Mouse (Mus musculus) urinary bladder, postnatal 14 days (tissue): ENCODE data around the gene Rsrc2.
"Not testable (repeated sequence)": the region's sequence is repeated elsewhere in the genome, so short reads cannot be mapped to it uniquely, and the experiment has no call there.

Experiments
- DNase-seq: peaks from one replicate; pipeline ENCODE4 v3.0.0; 2021; ENCODE audit warnings: low spot score

The Rsrc2 gene

GRCm38 (mm10) chr5:123749065-123750064 is at the start of gene Rsrc2, which contains the start of gene Kntc1:
Gene Rsrc2 (minus strand): TSS chr5:123749414.
Gene Kntc1 (plus strand): TSS chr5:123749716.
- DNase-seq = peak; percentile 99

- no peak for DNase-seq
Measured at GRCm38 (mm10) chr5:123793081-123793480, 43.9 kb upstream of the Rsrc2 start.

- DNase-seq = no peak
Measured at GRCm38 (mm10) chr5:123788976-123789375, 39.8 kb upstream of the Rsrc2 start.

GRCm38 (mm10) chr5:123781864-123782263 is 32.6 kb upstream of the Rsrc2 start:
- no peak for DNase-seq

- no peak for DNase-seq
Measured at GRCm38 (mm10) chr5:123780716-123781115, 31.5 kb upstream of the Rsrc2 start.

- no peak for DNase-seq
Measured at GRCm38 (mm10) chr5:123773441-123773840, 24.2 kb upstream of the Rsrc2 start.

GRCm38 (mm10) chr5:123766455-123766854 is 17.2 kb upstream of the Rsrc2 start:
- not testable (repeated sequence) for DNase-seq

GRCm38 (mm10) chr5:123765506-123765905 is 16.3 kb upstream of the Rsrc2 start:
- no peak for DNase-seq

GRCm38 (mm10) chr5:123748339-123749064 is 712 bp downstream of the Rsrc2 start:
- DNase-seq = peak; percentile 10

GRCm38 (mm10) chr5:123747604-123748003 is 1.6 kb downstream of the Rsrc2 start:
- DNase-seq = no peak

GRCm38 (mm10) chr5:123746253-123746652 is 3.0 kb downstream of the Rsrc2 start:
- no peak for DNase-seq

- DNase-seq = no peak
Measured at GRCm38 (mm10) chr5:123744358-123744757, 4.9 kb downstream of the Rsrc2 start.

- DNase-seq = no peak
Measured at GRCm38 (mm10) chr5:123730981-123731380, 18.2 kb downstream of the Rsrc2 start.

GRCm38 (mm10) chr5:123723816-123724215 is 25.4 kb downstream of the Rsrc2 start:
- DNase-seq = not testable (repeated sequence)

GRCm38 (mm10) chr5:123720328-123721311 is 28.6 kb downstream of the Rsrc2 start, which contains the start of gene Zcchc8:
Gene Zcchc8 (minus strand): TSS chr5:123721100.
- DNase-seq = peak; percentile 94

- DNase-seq = no peak
Measured at GRCm38 (mm10) chr5:123714622-123715021, 34.6 kb downstream of the Rsrc2 start.

- DNase-seq = no peak
Measured at GRCm38 (mm10) chr5:123713782-123714181, 35.4 kb downstream of the Rsrc2 start.

GRCm38 (mm10) chr5:123709571-123709970 is 39.6 kb downstream of the Rsrc2 start:
- peak; percentile 50 for DNase-seq

- no peak for DNase-seq
Measured at GRCm38 (mm10) chr5:123708598-123708997, 40.6 kb downstream of the Rsrc2 start.

GRCm38 (mm10) chr5:123700625-123701024 is 48.6 kb downstream of the Rsrc2 start:
- peak; percentile 61 for DNase-seq

- DNase-seq = peak; percentile 78
Measured at GRCm38 (mm10) chr5:123699198-123699597, 50.0 kb downstream of the Rsrc2 start.
